ENCODE assay signal across 13 mouse cellular contexts in the genomic region with DNA sequence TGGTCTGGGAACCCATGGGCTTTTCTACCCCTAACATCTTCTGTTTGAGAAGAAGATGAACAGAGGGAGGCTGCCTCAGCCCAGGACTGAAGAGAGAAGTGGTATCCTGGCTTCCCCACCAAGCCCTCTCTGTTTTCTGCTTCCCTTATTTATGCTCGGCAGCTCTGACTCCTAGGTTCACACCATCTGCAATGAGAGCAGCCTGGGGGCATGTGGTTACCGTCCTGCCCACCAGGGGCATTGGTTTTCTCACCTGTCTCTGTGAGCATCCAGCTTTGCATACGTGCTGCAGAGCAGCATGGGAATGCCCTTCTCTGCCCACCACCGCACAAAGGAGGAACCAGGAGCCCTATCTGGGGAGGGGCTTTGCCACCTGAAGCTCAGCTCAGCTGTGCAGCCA.
DNase-seq lines count a peak whose midpoint lies in the region; ATAC-seq and TF ChIP-seq lines count a peak whose summit lies in the region.
"Had no signal": no experiment of that assay in that cellular context is flagged by ENCODE, and none has a peak within 500 bp of the region (broad histone marks: within the 10 kb centered on the region; RNA-seq: fewer than 3 reads in every experiment).

No protein-coding gene starts in this region.

- peak; percentile 16; the same call in 1 of the 2 replicates for TF ChIP-seq CTCF in liver, embryonic 14.5 days (IDR thresholded peaks at IDR 0.05; ENCODE audit: low read depth)
- no peak for TF ChIP-seq CTCF in bone marrow macrophage, adult 2 months (IDR thresholded peaks at IDR 0.05; ENCODE audit: low read depth, low read length)

- H3K4me1 ChIP-seq in liver, embryonic 14.5 days (replicated peaks; ENCODE audit: control insufficient read depth in 2 of 2, insufficient read depth in 2 of 2, low read length in 1 of 2), result peaks cover 0 to 12% of the 10 kb centered on the region in 2 experiments; a peak in 2 of 4 replicates
- H3K4me1 ChIP-seq in liver, embryonic 12.5 days, result peaks cover 16% of the 10 kb centered on the region
- peaks cover 70% of the 10 kb centered on the region for H3K4me1 ChIP-seq in bone marrow macrophage, adult 2 months (ENCODE audit: control insufficient read depth, insufficient read depth, low read length)

- no peaks in the 10 kb centered on the region for H3K9me3 ChIP-seq in liver, embryonic 14.5 days (ENCODE audit: control insufficient read depth, low read length)
- no peaks in the 10 kb centered on the region for H3K9me3 ChIP-seq in liver, embryonic 12.5 days (replicated peaks)
- H3K9me3 ChIP-seq: forebrain, embryonic 15.5 days; heart, embryonic 12.5 days had no signal

- no peaks in the 10 kb centered on the region for H3K36me3 ChIP-seq in liver, embryonic 14.5 days (replicated peaks; ENCODE audit: control insufficient read depth, insufficient read depth, low read depth)
- no peaks in the 10 kb centered on the region for H3K36me3 ChIP-seq in liver, embryonic 12.5 days
- H3K36me3 ChIP-seq in splenic B cell, adult 2 months (ENCODE audit: control insufficient read depth, insufficient read depth, low read length, poor library complexity, severe bottlenecking), result no peaks in the 10 kb centered on the region
- H3K36me3 ChIP-seq: forebrain, embryonic 15.5 days; heart, embryonic 12.5 days had no signal

- no peak for TF ChIP-seq POLR2A in bone marrow macrophage, adult 2 months (IDR thresholded peaks at IDR 0.05; ENCODE audit: borderline replicate concordance, low read depth, low read length)

- intact Hi-C loops in left cerebral cortex, postnatal 14 days (cut with DNase I), result no loop called here

- no peak overlapping the region for H3K4me2 ChIP-seq in liver, embryonic 14.5 days (ENCODE audit: low read depth)
- no peak overlapping the region for H3K4me2 ChIP-seq in liver, embryonic 12.5 days
- H3K4me2 ChIP-seq: forebrain, embryonic 15.5 days; heart, embryonic 12.5 days had no signal

- WGBS in liver, embryonic 14.5 days (ENCODE audit: insufficient replicate concordance), result 18% methylated on average over 4 of the region's 4 CpGs
- 26% methylated on average over 4 of the region's 4 CpGs for WGBS in liver, embryonic 12.5 days (ENCODE audit: insufficient replicate concordance)

- DNase-seq in liver, embryonic 14.5 days (ENCODE audit: low read depth in 3 of 3, low spot score in 3 of 3), result no peak
- DNase-seq in ES-CJ7 (ENCODE audit: low read depth, low spot score), result peak; percentile 82
- peak; percentile 38 for DNase-seq in splenic B cell, adult 2 months (ENCODE audit: low read depth, low spot score)
- no peak for DNase-seq in frontal cortex, postnatal 10 days (ENCODE audit: low spot score in 2 of 2)
- DNase-seq in left cerebral cortex, postnatal 14 days (ENCODE audit: low spot score in 2 of 2), result no peak
- DNase-seq: kidney, adult 8-10 months; spleen, adult 18-20 months had no signal

- no peak overlapping the region for H3K9ac ChIP-seq in liver, embryonic 14.5 days (replicated peaks)
- H3K9ac ChIP-seq in liver, embryonic 12.5 days, result no peak overlapping the region
- H3K9ac ChIP-seq: forebrain, embryonic 15.5 days; heart, embryonic 12.5 days had no signal

- ATAC-seq in liver, embryonic 14.5 days (ENCODE audit: insufficient read depth), result no peak
- no peak for ATAC-seq in liver, embryonic 12.5 days
- no peak for ATAC-seq in inflammation-experienced regulatory T-cells, adult 6 months
- ATAC-seq: forebrain, embryonic 15.5 days; Patski had no signal

- H3K27me3 ChIP-seq in liver, embryonic 14.5 days (ENCODE audit: control insufficient read depth, insufficient read depth, low read length), result no peaks in the 10 kb centered on the region
- H3K27me3 ChIP-seq in liver, embryonic 12.5 days (replicated peaks), result peaks cover 27% of the 10 kb centered on the region
- H3K27me3 ChIP-seq in splenic B cell, adult 2 months (ENCODE audit: control insufficient read depth, insufficient read depth, low read length, poor library complexity, severe bottlenecking), result no peaks in the 10 kb centered on the region; the same call in 1 of the 2 replicates
- H3K27me3 ChIP-seq: Patski had no signal

- no peak overlapping the region for H3K27ac ChIP-seq in liver, embryonic 14.5 days
- H3K27ac ChIP-seq in liver, embryonic 12.5 days, result no peak overlapping the region
- peak overlapping the region; percentile 98 for H3K27ac ChIP-seq in bone marrow macrophage, adult 2 months (ENCODE audit: insufficient read depth, low read depth, low read length)
- H3K27ac ChIP-seq: forebrain, embryonic 15.5 days had no signal

- no peak for TF ChIP-seq EP300 in liver, embryonic 14.5 days (IDR thresholded peaks at IDR 0.05; ENCODE audit: low read depth)

- no peak overlapping the region for H3K4me3 ChIP-seq in liver, embryonic 14.5 days (ENCODE audit: insufficient read depth in 1 of 2, low read depth in 2 of 2, low read length in 2 of 2)
- H3K4me3 ChIP-seq in liver, embryonic 12.5 days, result no peak overlapping the region
- no peak overlapping the region for H3K4me3 ChIP-seq in bone marrow macrophage, adult 2 months (ENCODE audit: insufficient read depth, low read length)
- H3K4me3 ChIP-seq: forebrain, embryonic 15.5 days; heart, embryonic 12.5 days had no signal

Comparison
In these comparisons a context has a peak if more than half of its experiments do, and no peak if none do; other contexts are left out.
1. DNase-seq: peak in ES-CJ7 (single experiment) and splenic B cell, adult 2 months (single experiment); none in liver, embryonic 14.5 days (0 of 3), frontal cortex, postnatal 10 days (0 of 2) and left cerebral cortex, postnatal 14 days (0 of 2).